Mouse (Mus musculus) spleen, adult 2 months (tissue): Measurements from ENCODE around the gene Chd1. TPM values are rescaled to one million over a fixed set of nuclear protein-coding genes. Genes with fewer than 3 reads are reported as not detected.

Source experiments
- DNase-seq, 2 experiments: peaks; one replicate each; pipeline versions ENCODE4 v3.0.0 to v3.0.0-alpha.2; 2012 to 2021; ENCODE audit warnings: low spot score in 2 of 2, low read depth in 1 of 2
- H3K27ac ChIP-seq: fragments of 200-500 bp; 2 replicates; pipeline ENCODE4 v1.5.1; 2012; ENCODE audit warnings: low read length, inconsistent platforms; ENCODE audit not compliant: insufficient read depth
- H3K27me3 ChIP-seq: fragments of 200-500 bp; 2 replicates; pipeline ENCODE4 v1.6.1; 2012; ENCODE audit warnings: mild to moderate bottlenecking, moderate library complexity, low read length, inconsistent platforms; ENCODE audit not compliant: control insufficient read depth, insufficient read depth
- H3K36me3 ChIP-seq: fragments of 200-500 bp; 2 replicates; pipeline ENCODE4 v1.6.1; 2012; ENCODE audit warnings: mild to moderate bottlenecking, low read length, inconsistent platforms; ENCODE audit not compliant: control insufficient read depth, insufficient read depth
- H3K4me1 ChIP-seq: fragments of 200-500 bp; 2 replicates; pipeline ENCODE4 v1.6.1; 2011; ENCODE audit warnings: inconsistent platforms; ENCODE audit not compliant: control insufficient read depth, insufficient read depth, insufficient read length
- H3K4me3 ChIP-seq: fragments of 200-500 bp; 2 replicates; pipeline ENCODE4 v1.5.1; 2011; ENCODE audit warnings: mild to moderate bottlenecking, inconsistent platforms; ENCODE audit not compliant: insufficient read depth, insufficient read length; ENCODE audit errors: extremely low read depth
- CTCF ChIP-seq: fragments of 200-500 bp; IDR thresholded peaks from 2 replicates; pipeline ENCODE4 v1.5.1; 2011; ENCODE audit warnings: mild to moderate bottlenecking, inconsistent platforms; ENCODE audit not compliant: insufficient read depth, insufficient read length, insufficient replicate concordance; ENCODE audit errors: extremely low read depth
- POLR2A ChIP-seq: fragments of 200-500 bp; IDR thresholded peaks from 2 replicates; pipeline ENCODE4 v1.6.1; 2011; ENCODE audit warnings: low read depth, low read length, inconsistent platforms
- WGBS: fragments of 180-500 bp; shearing (Covaris S2); methylation state at CpG from one replicate; pipeline ENCODE4 v1.1.7; 2018; 5-methylcytosine and 5-hydroxymethylcytosine counted together
- polyA plus RNA-seq: library from polyadenylated mRNA; depleted of rRNA; stranded (reverse); fragments of >200 nt; gene quantifications from 2 replicates; pipeline ENCODE4 v1.2.3, GENCODE M21; 2012

The Chd1 gene
- polyA plus RNA-seq, 1 experiment: 6.2 TPM

DNA sequence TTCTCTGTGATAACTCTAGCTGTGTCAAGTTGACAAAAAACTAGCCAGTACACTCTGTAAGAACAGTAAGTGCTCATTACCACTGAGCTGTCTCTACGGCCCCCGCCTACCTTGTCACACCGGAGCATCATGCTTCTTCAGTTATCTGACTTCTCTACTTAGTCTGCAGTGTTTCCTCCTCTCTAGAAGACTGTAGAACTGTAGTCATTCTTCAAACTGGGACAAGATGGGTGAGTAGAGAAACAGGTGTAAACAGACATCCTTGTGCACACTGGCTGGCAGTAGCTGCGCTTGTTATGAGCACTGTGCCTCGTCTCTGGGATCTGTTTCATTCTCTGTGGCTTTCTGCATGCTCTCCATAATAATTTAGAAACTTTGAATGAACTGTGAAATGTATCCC is 18.4 kb upstream of the Chd1 start:
- no peak overlapping the region for H3K4me3 ChIP-seq
- no peaks in the 10 kb centered on the region for H3K27me3 ChIP-seq
- TF ChIP-seq CTCF (no peak), POLR2A (no peak)
- DNase-seq: no peak
- 80% methylated on average over 5 of the region's 5 CpGs for WGBS
- H3K4me1 ChIP-seq: no peaks in the 10 kb centered on the region
- H3K27ac ChIP-seq: no peak overlapping the region
- H3K36me3 ChIP-seq: no peaks in the 10 kb centered on the region

DNA sequence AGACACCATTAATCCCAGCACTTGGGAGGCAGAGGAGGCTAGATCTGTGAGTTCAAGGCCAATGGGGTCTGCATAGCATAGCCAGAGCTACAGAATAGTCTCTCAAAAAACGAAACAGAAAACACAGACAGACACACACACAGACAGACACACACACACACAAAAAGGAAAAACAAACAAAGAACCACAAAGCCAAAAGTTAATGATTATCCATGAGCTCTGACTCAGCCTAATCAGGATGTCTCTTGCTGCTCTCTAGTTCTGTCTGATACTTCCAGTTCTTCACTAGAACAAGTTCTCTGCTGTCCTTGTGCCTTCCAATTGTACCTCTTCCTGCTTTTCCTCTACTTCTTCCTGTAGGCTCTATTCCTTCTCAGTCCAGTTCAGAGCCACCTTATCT is 14.5 kb upstream of the Chd1 start:
- H3K4me3 ChIP-seq: no peak overlapping the region
- H3K27ac ChIP-seq: no peak overlapping the region
- TF ChIP-seq POLR2A (no peak), CTCF (no peak)
- no peaks in the 10 kb centered on the region for H3K4me1 ChIP-seq
- DNase-seq: no peak
- 67% methylated on average over 1 of the region's 1 CpGs for WGBS
- H3K36me3 ChIP-seq: no peaks in the 10 kb centered on the region
- H3K27me3 ChIP-seq: no peaks in the 10 kb centered on the region

DNA sequence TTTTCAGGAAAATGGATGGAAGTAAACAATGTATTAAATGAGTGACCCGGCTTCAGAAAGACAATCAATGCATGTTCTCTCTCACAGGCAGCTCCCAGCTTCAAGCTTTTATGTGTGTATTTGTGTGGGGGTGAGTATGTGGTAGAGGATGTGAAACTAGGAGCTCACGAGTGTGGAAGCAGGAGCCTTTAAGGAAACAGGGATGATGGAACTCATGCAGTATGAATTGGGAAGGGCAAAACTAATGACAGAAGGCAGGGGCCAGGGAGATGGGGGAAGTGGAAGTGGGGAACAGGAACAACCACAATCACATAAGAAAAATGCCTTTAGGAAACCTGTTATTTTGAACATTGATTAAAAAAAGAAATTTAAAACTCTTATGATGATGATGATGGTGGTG is 9.2 kb upstream of the Chd1 start:
- Histone ChIP-seq H3K4me3 (no peak overlapping the region), H3K4me1 (no peaks in the 10 kb centered on the region), H3K36me3 (no peaks in the 10 kb centered on the region), H3K27ac (no peak overlapping the region), H3K27me3 (no peaks in the 10 kb centered on the region)
- WGBS: 69% methylated on average over 2 of the region's 2 CpGs
- no peak for TF ChIP-seq CTCF
- TF ChIP-seq POLR2A: no peak
- no peak for DNase-seq

DNA sequence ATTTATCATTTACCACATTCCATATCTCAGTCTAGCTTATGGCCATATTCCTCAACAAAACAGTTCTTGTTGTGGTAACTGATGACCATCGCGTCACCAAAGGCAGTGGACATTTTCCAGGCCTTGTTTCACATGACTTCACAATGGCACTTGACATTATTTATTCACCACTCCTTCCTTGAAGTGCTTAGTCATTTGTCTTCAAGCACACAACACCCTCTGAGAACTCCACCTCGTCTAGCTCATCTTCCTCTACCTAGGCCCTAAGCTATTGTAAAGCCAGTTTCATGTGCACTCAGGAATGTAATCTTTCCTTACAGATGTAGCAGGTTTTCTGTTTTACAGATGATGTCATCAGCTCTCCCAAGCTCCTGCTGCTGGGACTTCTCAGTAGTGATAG is 5.8 kb upstream of the Chd1 start:
- TF ChIP-seq CTCF (no peak), POLR2A (no peak)
- Histone ChIP-seq H3K36me3 (no peaks in the 10 kb centered on the region), H3K27ac (no peak overlapping the region), H3K27me3 (no peaks in the 10 kb centered on the region), H3K4me3 (no peak overlapping the region), H3K4me1 (no peaks in the 10 kb centered on the region)
- 93% methylated on average over 3 of the region's 3 CpGs for WGBS
- no peak for DNase-seq

DNA sequence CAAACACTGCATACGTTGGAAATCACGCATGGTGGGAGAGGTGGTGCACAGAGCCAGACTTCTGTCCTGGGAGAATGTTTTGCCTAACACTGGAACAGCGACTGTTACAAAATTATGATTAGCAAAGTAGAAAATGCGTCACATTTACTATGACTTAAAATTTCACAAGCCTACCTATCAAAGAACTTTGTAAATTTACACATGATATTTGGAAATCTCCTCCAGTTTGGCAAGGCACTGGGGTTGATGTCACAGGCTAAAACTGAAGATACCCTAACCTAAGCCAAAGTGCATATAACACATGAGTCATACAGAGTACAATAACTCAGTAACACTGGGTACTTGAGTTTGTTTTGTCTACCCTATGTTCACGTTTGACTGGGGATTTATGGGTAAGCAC is 3.3 kb upstream of the Chd1 start:
- WGBS: 90% methylated on average over 5 of the region's 5 CpGs
- H3K36me3 ChIP-seq: no peaks in the 10 kb centered on the region
- DNase-seq: no peak
- no peak overlapping the region for H3K4me3 ChIP-seq
- H3K27me3 ChIP-seq: no peaks in the 10 kb centered on the region
- no peak overlapping the region for H3K27ac ChIP-seq
- TF ChIP-seq CTCF: no peak
- no peak for TF ChIP-seq POLR2A
- no peaks in the 10 kb centered on the region for H3K4me1 ChIP-seq

DNA sequence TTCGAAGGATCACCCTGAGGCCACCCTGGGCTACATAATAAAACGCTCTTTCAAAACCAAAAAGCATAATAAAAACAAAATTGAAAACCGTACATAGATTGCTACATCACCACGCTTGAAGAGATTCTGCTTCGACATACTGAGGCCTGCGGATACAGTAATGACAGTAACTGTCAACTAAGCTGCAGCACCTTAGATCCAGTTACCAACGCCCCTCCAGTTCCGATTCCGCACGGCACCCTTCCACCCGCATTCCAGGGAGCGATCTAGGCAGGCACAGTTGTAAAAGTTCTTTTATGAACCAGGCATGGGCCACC is 651 bp upstream of the Chd1 start:
- no peaks in the 10 kb centered on the region for H3K27me3 ChIP-seq
- no peak for DNase-seq
- WGBS: 4% methylated on average over 12 of the region's 12 CpGs
- no peaks in the 10 kb centered on the region for H3K4me1 ChIP-seq
- H3K36me3 ChIP-seq: no peaks in the 10 kb centered on the region
- peak overlapping the region; percentile 92 for H3K27ac ChIP-seq
- H3K4me3 ChIP-seq: peak overlapping the region; percentile 84
- TF ChIP-seq CTCF: no peak
- no peak for TF ChIP-seq POLR2A

DNA sequence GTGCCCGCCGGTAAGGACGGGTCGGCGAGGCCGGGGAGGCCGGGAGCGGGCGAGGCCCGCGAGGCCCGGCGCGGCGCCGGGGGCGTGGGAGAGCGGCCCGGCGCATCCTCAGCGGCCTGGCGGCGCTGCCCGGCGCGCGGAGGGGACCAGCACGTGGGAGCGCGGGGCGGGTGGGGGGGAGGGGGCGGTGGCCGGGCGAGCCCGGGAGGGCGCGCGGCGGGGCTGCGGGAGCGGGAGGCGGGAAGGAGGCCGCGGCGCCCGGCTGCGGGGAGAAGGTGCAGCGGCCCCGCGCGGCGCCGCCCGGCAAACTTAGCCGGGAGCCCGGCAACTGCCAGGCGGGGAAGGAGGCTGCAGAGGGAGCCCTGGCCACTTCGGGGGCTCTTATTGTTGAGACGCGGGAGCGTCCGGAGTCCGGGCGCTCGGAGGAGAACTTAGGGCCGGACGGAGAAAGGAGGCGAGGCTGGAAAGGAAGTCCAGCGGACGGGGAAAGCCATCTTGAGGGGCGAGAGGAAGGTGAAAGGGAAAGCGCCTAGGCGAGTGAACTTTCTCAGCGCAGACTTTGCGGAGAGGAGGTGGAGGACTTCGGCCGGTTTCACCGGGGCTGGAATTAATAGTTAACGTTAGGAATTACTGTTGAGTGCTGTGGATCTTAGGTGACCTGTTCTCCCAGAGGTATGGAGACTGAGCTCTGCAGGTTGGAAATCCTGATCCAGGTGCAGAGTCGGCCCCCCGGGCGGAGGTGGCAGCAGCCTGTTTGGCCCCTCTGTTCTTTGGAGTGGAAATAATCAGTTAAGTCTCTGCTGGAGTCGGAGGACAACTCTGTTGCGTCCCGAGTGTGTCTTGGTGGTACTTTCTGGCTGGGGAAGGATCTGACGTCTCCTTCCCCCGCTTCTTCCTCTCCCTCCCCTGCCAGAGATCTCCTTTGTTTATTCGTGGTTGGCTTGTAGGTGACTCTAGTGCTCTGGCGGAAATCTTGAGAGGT is 827 bp downstream of the Chd1 start:
- Histone ChIP-seq H3K4me3 (peak overlapping the region; percentile 74), H3K4me1 (no peaks in the 10 kb centered on the region), H3K36me3 (no peaks in the 10 kb centered on the region), H3K27me3 (no peaks in the 10 kb centered on the region), H3K27ac (peak overlapping the region; percentile 93)
- TF ChIP-seq POLR2A (peak; percentile 74), CTCF (no peak)
- DNase-seq: peak; percentile 61 to 67
- WGBS: under 1% methylated on average over 49 of the region's 89 CpGs
